Mouse (Mus musculus) stomach, postnatal 0 days (tissue): ENCODE measurements around the gene Gm11555. TPM values are rescaled to one million over a fixed set of nuclear protein-coding genes. Genes with fewer than 3 reads are reported as not detected.
"Not testable (repeated sequence)": the region's sequence is repeated elsewhere in the genome, so short reads cannot be mapped to it uniquely, and the experiment has no call there.

Experiments
- ATAC-seq: fragments of 200-750 bp; cut with Nextera tagmentation; 2 replicates; pipeline ENCODE4 v1.8.0; 2017; ENCODE audit not compliant: low FRiP score, low TSS enrichment
- DNase-seq: peaks from one replicate; pipeline ENCODE4 v3.0.0-alpha.2; 2016; ENCODE audit warnings: low spot score
- H3K27ac ChIP-seq: fragments of 300-500 bp; sonication (generic); replicated peaks from 2 replicates; pipeline ENCODE4 v1.5.1; 2014; ENCODE audit warnings: mild to moderate bottlenecking, control low read depth
- H3K27me3 ChIP-seq: fragments of 300-500 bp; sonication (generic); 2 replicates; pipeline ENCODE4 v1.6.1; 2014; ENCODE audit warnings: low read length; ENCODE audit not compliant: control insufficient read depth, insufficient read depth
- H3K36me3 ChIP-seq: fragments of 300-500 bp; sonication (generic); 2 replicates; pipeline ENCODE4 v1.6.1; 2014; ENCODE audit warnings: low read length, mixed read lengths; ENCODE audit not compliant: control insufficient read depth, insufficient read depth
- H3K4me1 ChIP-seq: fragments of 300-500 bp; sonication (generic); replicated peaks from 2 replicates; pipeline ENCODE4 v1.6.1; 2014; ENCODE audit warnings: antibody characterized with exemption; ENCODE audit not compliant: control insufficient read depth, insufficient read depth
- H3K4me2 ChIP-seq: fragments of 300-500 bp; sonication (generic); replicated peaks from 2 replicates; pipeline ENCODE4 v1.6.1; 2014; ENCODE audit warnings: low read depth, mild to moderate bottlenecking, control low read depth, moderate library complexity
- H3K4me3 ChIP-seq: fragments of 300-500 bp; sonication (generic); 2 replicates; pipeline ENCODE4 v1.5.1; 2014; ENCODE audit warnings: low read depth, low read length, control low read depth
- H3K9ac ChIP-seq: fragments of 300-500 bp; sonication (generic); 2 replicates; pipeline ENCODE4 v1.6.1; 2014; ENCODE audit warnings: mild to moderate bottlenecking, low read length, control low read depth, mixed read lengths
- H3K9me3 ChIP-seq: fragments of 300-500 bp; sonication (generic); 2 replicates; pipeline ENCODE4 v1.6.1; 2016; ENCODE audit warnings: low read length; ENCODE audit not compliant: control insufficient read depth
- CTCF ChIP-seq: IDR thresholded peaks from 2 replicates; pipeline ENCODE4 v1.5.1; 2016; ENCODE audit warnings: antibody characterized with exemption, low read depth, mild to moderate bottlenecking, moderate library complexity
- EP300 ChIP-seq: optimal IDR thresholded peaks from 2 replicates; pipeline ENCODE3; 2016; ENCODE audit warnings: antibody characterized with exemption
- WGBS: fragments of 180-500 bp; shearing (Covaris S2); extraction: QIAGEN DNeasy Blood & Tissue Kit; methylation state at CpG from one replicate; pipeline ENCODE4 v1.1.7; 2014; 5-methylcytosine and 5-hydroxymethylcytosine counted together
- polyA plus RNA-seq: library from polyadenylated mRNA; unstranded; fragments of >200 nt; fragmentation: Nextera tagmentation; extraction: Ambion mirVana; gene quantifications from 2 replicates; pipeline ENCODE4 v1.2.1, GENCODE M21; 2015

Gm11555 gene
- polyA plus RNA-seq, 1 experiment from 2014 or later = not detected

GRCm38 (mm10) chr11:99620335-99620734 lies 29.7 kb downstream of the Gm11555 start, which contains the start of gene Gm11562:
Gm11562 (minus strand) TSS chr11:99620435.
- Histone ChIP-seq H3K4me3 (no peak within 1 kb of the TSS), H3K4me1 (no peaks in the 10 kb centered on the region), H3K27ac (no peak within 1 kb of the TSS), H3K27me3 (no peaks in the 10 kb centered on the region), H3K9me3 (no peaks in the 10 kb centered on the region), H3K36me3 (no peaks in the 10 kb centered on the region), H3K9ac (no peak within 1 kb of the TSS), H3K4me2 (no peak within 1 kb of the TSS)
- ATAC-seq = no peak
- DNase-seq = no peak
- TF ChIP-seq EP300 (no peak), CTCF (no peak)
- 64% methylated on average over 2 of the region's 2 CpGs for WGBS

GRCm38 (mm10) chr11:99614796-99615363 lies 35.2 kb downstream of the Gm11555 start, which contains the start of gene Krtap2-4:
Krtap2-4 (minus strand) TSS chr11:99614846.
- Histone ChIP-seq H3K27ac (no peak within 1 kb of the TSS), H3K9ac (no peak within 1 kb of the TSS), H3K4me2 (no peak within 1 kb of the TSS), H3K36me3 (no peaks in the 10 kb centered on the region), H3K9me3 (no peaks in the 10 kb centered on the region), H3K27me3 (no peaks in the 10 kb centered on the region), H3K4me3 (no peak within 1 kb of the TSS), H3K4me1 (no peaks in the 10 kb centered on the region)
- ATAC-seq (peak; percentile 90), DNase-seq (no peak)
- TF ChIP-seq EP300 (no peak), CTCF (no peak)
- 65% methylated on average over 3 of the region's 3 CpGs for WGBS

- H3K4me1 ChIP-seq, ATAC-seq, H3K36me3 ChIP-seq, H3K27ac ChIP-seq, DNase-seq, H3K4me2 ChIP-seq, H3K9me3 ChIP-seq, H3K4me3 ChIP-seq, H3K27me3 ChIP-seq, H3K9ac ChIP-seq: not testable (repeated sequence)
- 51% methylated on average over 2 of the region's 2 CpGs for WGBS
Measured at GRCm38 (mm10) chr11:99610089-99610488, 39.9 kb downstream of the Gm11555 start, which contains the start of gene Gm11937. Gm11937 (minus strand) TSS chr11:99610189.

GRCm38 (mm10) chr11:99609126-99609525 lies 40.9 kb downstream of the Gm11555 start:
- H3K4me2 ChIP-seq = no peak overlapping the region
- DNase-seq = no peak
- no peak overlapping the region for H3K4me3 ChIP-seq
- WGBS = 50% methylated on average over 1 of the region's 1 CpGs
- H3K9me3 ChIP-seq = no peaks in the 10 kb centered on the region
- TF ChIP-seq EP300 = no peak
- no peak for TF ChIP-seq CTCF
- H3K27me3 ChIP-seq = no peaks in the 10 kb centered on the region
- no peaks in the 10 kb centered on the region for H3K36me3 ChIP-seq
- no peak for ATAC-seq
- no peak overlapping the region for H3K9ac ChIP-seq
- H3K4me1 ChIP-seq = no peaks in the 10 kb centered on the region
- no peak overlapping the region for H3K27ac ChIP-seq

- not testable (repeated sequence) for H3K27ac ChIP-seq, H3K4me3 ChIP-seq, ATAC-seq, H3K4me2 ChIP-seq, H3K9me3 ChIP-seq, H3K27me3 ChIP-seq, H3K9ac ChIP-seq, H3K4me1 ChIP-seq, H3K36me3 ChIP-seq, DNase-seq
- WGBS = 53% methylated on average over 1 of the region's 1 CpGs
Measured at GRCm38 (mm10) chr11:99603208-99603607, 46.8 kb downstream of the Gm11555 start, which contains the start of gene Gm11938. Gm11938 (minus strand) TSS chr11:99603308.

Other genes with a start within 250 kb of the Gm11555 start
- gene Krt12, start 228.0 kb downstream of the Gm11555 start, polyA plus RNA-seq = 0.16 and 0.21 TPM in 2 replicates
- gene Krt20, start 212.1 kb downstream of the Gm11555 start, polyA plus RNA-seq = 110 and 119 TPM in 2 replicates
- 204 and 221 TPM in 2 replicates for gene Krt23, start 157.1 kb downstream of the Gm11555 start, polyA plus RNA-seq
- 0.07 TPM in 1 of 2 replicates, not detected in the other for gene Krt39, start 128.9 kb downstream of the Gm11555 start, polyA plus RNA-seq
- not detected in 2 replicates for gene Krt40, start 107.1 kb downstream of the Gm11555 start, polyA plus RNA-seq
- gene Krtap3-3, start 99.4 kb downstream of the Gm11555 start, polyA plus RNA-seq = not detected in 2 replicates
- 0.19 and 0.34 TPM in 2 replicates for gene Krtap3-2, start 93.4 kb downstream of the Gm11555 start, polyA plus RNA-seq
- not detected in 2 replicates for gene Gm11939, start 90.8 kb downstream of the Gm11555 start, polyA plus RNA-seq
- gene Krtap3-1, start 83.6 kb downstream of the Gm11555 start, polyA plus RNA-seq = not detected in 2 replicates
- gene Krtap1-5, start 69.2 kb downstream of the Gm11555 start, polyA plus RNA-seq = not detected in 2 replicates
- gene Krtap1-4, start 66.6 kb downstream of the Gm11555 start, polyA plus RNA-seq = not detected in 2 replicates
- not detected in 2 replicates for gene Krtap1-3, start 58.9 kb downstream of the Gm11555 start, polyA plus RNA-seq
- not detected in 2 replicates for gene Krtap9-3, start 52.1 kb downstream of the Gm11555 start, polyA plus RNA-seq
- gene Gm11938, start 46.9 kb downstream of the Gm11555 start, polyA plus RNA-seq = not detected in 2 replicates
- gene Gm11937, start 40.0 kb downstream of the Gm11555 start, polyA plus RNA-seq = not detected in 2 replicates
- gene Krtap2-4, start 35.4 kb downstream of the Gm11555 start, polyA plus RNA-seq = not detected in 2 replicates
- gene Gm11562, start 29.8 kb downstream of the Gm11555 start, polyA plus RNA-seq = not detected in 2 replicates
- gene Krtap4-1, start 22.0 kb downstream of the Gm11555 start, polyA plus RNA-seq = not detected in 2 replicates
- gene Krtap4-2, start 15.2 kb downstream of the Gm11555 start, polyA plus RNA-seq = not detected in 2 replicates
- not detected in 2 replicates for gene Krtap4-7, start 6.1 kb downstream of the Gm11555 start, polyA plus RNA-seq
- not detected in 2 replicates for gene Gm11563, start 8.7 kb upstream of the Gm11555 start, polyA plus RNA-seq
- not detected in 2 replicates for gene Krtap4-6, start 15.7 kb upstream of the Gm11555 start, polyA plus RNA-seq
- gene Gm14190, start 40.5 kb upstream of the Gm11555 start, polyA plus RNA-seq = not detected in 2 replicates
- gene Gm14180, start 84.1 kb upstream of the Gm11555 start, polyA plus RNA-seq = not detected in 2 replicates
- gene Gm11595, start 122.7 kb upstream of the Gm11555 start, polyA plus RNA-seq = not detected in 2 replicates
- not detected in 2 replicates for gene Krtap4-8, start 130.5 kb upstream of the Gm11555 start, polyA plus RNA-seq
- gene Krtap4-9, start 135.0 kb upstream of the Gm11555 start, polyA plus RNA-seq = not detected in 2 replicates
- not detected in 2 replicates for gene Gm11596, start 143.2 kb upstream of the Gm11555 start, polyA plus RNA-seq
- gene Gm11569, start 148.7 kb upstream of the Gm11555 start, polyA plus RNA-seq = not detected in 2 replicates
- gene Gm11554, start 154.2 kb upstream of the Gm11555 start, polyA plus RNA-seq = not detected in 2 replicates
- gene Krtap4-13, start 159.7 kb upstream of the Gm11555 start, polyA plus RNA-seq = not detected in 2 replicates
- not detected in 2 replicates for gene Gm11564, start 165.4 kb upstream of the Gm11555 start, polyA plus RNA-seq
- gene 2300003K06Rik, start 187.8 kb upstream of the Gm11555 start, polyA plus RNA-seq = not detected in 2 replicates
- gene Krtap4-16, start 201.4 kb upstream of the Gm11555 start, polyA plus RNA-seq = not detected in 2 replicates
- not detected in 2 replicates for gene Gm11568, start 207.7 kb upstream of the Gm11555 start, polyA plus RNA-seq
- not detected in 2 replicates for gene Gm11559, start 214.2 kb upstream of the Gm11555 start, polyA plus RNA-seq
- gene Krtap9-1, start 223.2 kb upstream of the Gm11555 start, polyA plus RNA-seq = not detected in 2 replicates
- gene Gm11567, start 229.0 kb upstream of the Gm11555 start, polyA plus RNA-seq = not detected in 2 replicates